Mouse (Mus musculus): ENCODE data around the gene Gsk3a.

DNA sequence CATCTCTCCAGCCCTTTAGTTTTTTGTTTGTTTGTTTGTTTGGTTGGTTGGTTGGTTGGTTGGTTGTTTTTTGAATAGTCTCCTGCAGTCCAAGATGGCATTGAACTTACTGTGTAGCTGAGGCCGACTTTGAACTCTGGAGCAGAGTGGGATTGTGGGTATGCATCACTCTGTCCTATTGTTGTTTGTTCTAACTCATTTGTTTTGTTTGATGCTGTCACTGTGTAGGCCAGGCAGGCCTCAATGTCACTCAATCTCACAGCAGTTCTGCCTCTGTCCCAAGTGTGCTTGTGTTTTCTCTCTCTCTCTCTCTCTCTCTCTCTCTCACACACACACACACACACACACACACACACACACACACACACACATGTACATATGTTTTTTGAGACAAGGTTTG is 24.2 kb upstream of the Gsk3a start:
- TF ChIP-seq CTCF (IDR thresholded peaks at IDR 0.05): no peak
- no peak for TF ChIP-seq EP300 (IDR thresholded peaks at IDR 0.05)
